Mouse (Mus musculus): ENCODE data around the gene Pcdh11x. TPM values are rescaled to one million over a fixed set of nuclear protein-coding genes. Genes with fewer than 3 reads are reported as not detected.
"Not testable (repeated sequence)": the region's sequence is repeated elsewhere in the genome, so short reads cannot be mapped to it uniquely, and the experiment has no call there.

The Pcdh11x gene
- polyA plus RNA-seq, 1 experiment from 2014 or later: not detected

- not testable (repeated sequence) for H3K4me3 ChIP-seq (ENCODE audit: inconsistent target); H3K36me3 ChIP-seq (ENCODE audit: inconsistent target); H3K27ac ChIP-seq; H3K79me2 ChIP-seq (ENCODE audit: inconsistent target)
- 100% methylated on average over 1 of the region's 1 CpGs for WGBS (ENCODE audit: missing documents)
Measured at GRCm38 (mm10) chrX:120670236-120670635, 380.2 kb downstream of the Pcdh11x start.

GRCm38 (mm10) chrX:120734144-120734543 is 444.1 kb downstream of the Pcdh11x start:
- Histone ChIP-seq H3K79me2 (ENCODE audit: inconsistent target) (no peaks in the 10 kb centered on the region), H3K27ac (no peak overlapping the region)

GRCm38 (mm10) chrX:120735792-120736191 is 445.7 kb downstream of the Pcdh11x start:
- H3K4me3 ChIP-seq (ENCODE audit: inconsistent target): no peak overlapping the region
- no peaks in the 10 kb centered on the region for H3K36me3 ChIP-seq (ENCODE audit: inconsistent target)
- H3K27ac ChIP-seq: no peak overlapping the region
- 22% methylated on average over 1 of the region's 1 CpGs for WGBS (ENCODE audit: missing documents)
- no peaks in the 10 kb centered on the region for H3K79me2 ChIP-seq (ENCODE audit: inconsistent target)

More at GRCm38 (mm10) chrX:120734144-120734543, 444.1 kb downstream of the Pcdh11x start:
- Histone ChIP-seq H3K4me3 (ENCODE audit: inconsistent target) (no peak overlapping the region), H3K36me3 (ENCODE audit: inconsistent target) (no peaks in the 10 kb centered on the region)

- no peak overlapping the region for H3K4me3 ChIP-seq (ENCODE audit: inconsistent target)
- WGBS (ENCODE audit: missing documents): 97% methylated on average over 3 of the region's 3 CpGs
- no peaks in the 10 kb centered on the region for H3K36me3 ChIP-seq (ENCODE audit: inconsistent target)
- no peaks in the 10 kb centered on the region for H3K79me2 ChIP-seq (ENCODE audit: inconsistent target)
- no peak overlapping the region for H3K27ac ChIP-seq
Measured at GRCm38 (mm10) chrX:120944556-120944955, 654.5 kb downstream of the Pcdh11x start.

Other genes starting within 250 kb of the Pcdh11x start
- gene H2afb3, start 22.8 kb downstream of the Pcdh11x start, polyA plus RNA-seq (2018): not detected in 3 replicates

Measured in macrophage (primary cell).